Mouse (Mus musculus): ENCODE measurements around the gene Them4.

- TF ChIP-seq RAD21 (IDR thresholded peaks at IDR 0.05; ENCODE audit: low read depth, low read length) (no peak), HCFC1 (IDR thresholded peaks at IDR 0.05; ENCODE audit: low read depth, low read length) (no peak), CTCF (IDR thresholded peaks at IDR 0.05 in 2 of 3, conservative IDR thresholded peaks at IDR 0.05 in 1 of 3; ENCODE audit: control insufficient read depth in 1 of 3, insufficient read depth in 1 of 3, low read depth in 2 of 3, low read length in 3 of 3, poor library complexity in 1 of 3, severe bottlenecking in 1 of 3) (no peak), POLR2A (IDR thresholded peaks at IDR 0.05; ENCODE audit: control insufficient read depth in 1 of 2, insufficient read depth in 1 of 2, low read depth in 1 of 2, low read length in 2 of 2, poor library complexity in 1 of 2) (no peak), NRF1 (IDR thresholded peaks at IDR 0.05; ENCODE audit: insufficient read depth, low read depth, low read length, poor library complexity, severe bottlenecking) (no peak), GATA1 (IDR thresholded peaks at IDR 0.05; ENCODE audit: low read depth, low read length) (no peak), MXI1 (IDR thresholded peaks at IDR 0.05; ENCODE audit: low read depth, low read length) (no peak), NELFE (IDR thresholded peaks at IDR 0.05; ENCODE audit: low read depth, low read length) (no peak), EP300 (IDR thresholded peaks at IDR 0.05; ENCODE audit: low read depth in 1 of 2, low read length in 2 of 2) (no peak), ZC3H11A (IDR thresholded peaks at IDR 0.05; ENCODE audit: low read depth, low read length) (no peak), MAX (IDR thresholded peaks at IDR 0.05; ENCODE audit: low read length) (no peak)
These were observed 2.9 kb upstream of the Them4 start for GRCm38 (mm10) chr3:94306975-94307374.

Measured in MEL (cell line).